Mouse (Mus musculus): ENCODE results near the gene Vmn1r104.
"Not testable (repeated sequence)": the region's sequence is repeated elsewhere in the genome, so short reads cannot be mapped to it uniquely, and the experiment has no call there.

The Vmn1r104 gene

GRCm38 (mm10) chr7:20533537-20533936, at the start of gene Vmn1r104:
Gene Vmn1r104 (plus strand): TSS chr7:20533837.
- DNase-seq (ENCODE audit: low read depth, low spot score), result not testable (repeated sequence)

DNA sequence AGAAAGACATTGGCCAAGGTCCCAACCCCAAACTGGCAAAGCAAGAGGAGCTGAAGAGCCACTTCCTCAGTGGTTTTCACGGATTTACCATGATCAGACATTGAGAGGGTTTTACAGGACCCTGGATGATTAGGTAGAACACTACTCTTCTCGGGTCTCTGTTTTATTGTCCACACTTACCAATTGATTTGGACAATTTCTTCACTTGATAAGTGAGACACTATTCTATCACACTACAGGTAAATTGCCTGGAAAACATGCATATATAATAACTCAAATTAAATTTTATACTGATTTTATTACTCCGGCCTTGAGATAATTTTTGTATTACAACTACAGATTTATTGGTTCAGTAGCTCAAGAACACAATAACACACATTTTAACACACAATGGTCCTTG, 23.2 kb upstream of the Vmn1r104 start, which contains the start of gene Vmn1r103:
TSS of gene Vmn1r103 (minus strand) at position 101 of the 400 bp plus-strand sequence.
- DNase-seq (ENCODE audit: low read depth, low spot score), result not testable (repeated sequence)

- DNase-seq (ENCODE audit: low read depth, low spot score), result not testable (repeated sequence)
These were observed 12.0 kb downstream of the Vmn1r104 start, which contains the start of gene Gm5726 for GRCm38 (mm10) chr7:20545657-20546056. Gene Gm5726 (minus strand): TSS chr7:20545757.

- not testable (repeated sequence) for DNase-seq (ENCODE audit: low read depth, low spot score)
These were observed 42.5 kb downstream of the Vmn1r104 start, which contains the start of gene Gm4141 for GRCm38 (mm10) chr7:20576141-20576540. Gene Gm4141 (minus strand): TSS chr7:20576241.
